ENCODE assay signal across 9 mouse cellular contexts in the genomic region with DNA sequence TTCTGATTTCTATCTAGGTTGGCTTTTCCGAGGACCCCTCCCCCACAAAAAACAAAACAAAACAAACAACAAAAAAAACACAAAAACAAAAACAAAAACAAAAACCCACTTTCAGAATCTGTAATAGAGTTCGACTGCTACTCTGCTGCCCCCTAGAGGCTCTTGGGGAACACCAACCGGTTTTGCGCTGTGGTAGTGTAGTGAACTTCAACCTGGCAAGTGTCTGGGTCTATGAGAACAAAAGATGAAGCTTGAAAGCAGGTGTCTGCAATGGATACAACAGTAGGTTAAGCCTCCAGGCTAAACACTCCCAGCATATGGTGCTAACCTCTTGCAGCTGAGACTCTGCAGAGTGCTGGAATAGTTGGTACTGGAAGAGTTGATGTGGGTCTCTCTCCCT. TPM values are rescaled to one million over a fixed set of nuclear protein-coding genes. Genes with fewer than 3 reads are reported as not detected.
A peak's percentile ranks its signal among the peaks of the same experiment; 100 is the strongest.
DNase-seq lines count a peak whose midpoint lies in the region; ATAC-seq lines count a peak whose summit lies in the region.
"Had no signal": no experiment of that assay in that cellular context is flagged by ENCODE, and none has a peak within 500 bp of the region (broad histone marks: within the 10 kb centered on the region; RNA-seq: fewer than 3 reads in every experiment).

No protein-coding gene starts in this region.

- peak; percentile 1 to 13 for DNase-seq in kidney, adult 8-10 months
- peak; percentile 24 for DNase-seq in WW6 (ENCODE audit: low read depth, low spot score)
- DNase-seq in limb, embryonic 11.5 days (ENCODE audit: low spot score) = peak; percentile 71
- peak; percentile 25 for DNase-seq in retina, postnatal 7 days (ENCODE audit: low read depth, low spot score)

- no peak overlapping the region for H3K4me2 ChIP-seq in kidney, embryonic 14.5 days (replicated peaks; ENCODE audit: low read depth, low read length)
- H3K4me2 ChIP-seq in hindbrain, embryonic 12.5 days (replicated peaks) = no peak overlapping the region
- no peak overlapping the region for H3K4me2 ChIP-seq in limb, embryonic 11.5 days (ENCODE audit: low read depth, severe bottlenecking)
- H3K4me2 ChIP-seq: limb, embryonic 12.5 days had no signal

- H3K27ac ChIP-seq in kidney, embryonic 14.5 days (ENCODE audit: low read depth, low read length) = no peak overlapping the region
- no peak overlapping the region for H3K27ac ChIP-seq in hindbrain, embryonic 12.5 days
- H3K27ac ChIP-seq in limb, embryonic 11.5 days (replicated peaks; ENCODE audit: low read depth, low read length) = no peak overlapping the region
- H3K27ac ChIP-seq: limb, embryonic 12.5 days had no signal

- no peaks in the 10 kb centered on the region for H3K4me1 ChIP-seq in kidney, embryonic 14.5 days (ENCODE audit: control insufficient read depth, insufficient read depth, low read length)
- no peaks in the 10 kb centered on the region for H3K4me1 ChIP-seq in hindbrain, embryonic 12.5 days
- H3K4me1 ChIP-seq in limb, embryonic 11.5 days (ENCODE audit: control insufficient read depth, insufficient read depth, low read length) = no peaks in the 10 kb centered on the region
- H3K4me1 ChIP-seq: limb, embryonic 12.5 days had no signal

- ATAC-seq in kidney, embryonic 14.5 days (ENCODE audit: low FRiP score, low TSS enrichment) = no peak
- 0 out of 2 replicates have a peak, but pooled peaks have one; percentile 60 for ATAC-seq in common myeloid progenitor, adult 5-6 weeks (replicated peaks; ENCODE audit: low read depth, poor library complexity, severe bottlenecking)
- ATAC-seq in hindbrain, embryonic 12.5 days (ENCODE audit: low FRiP score) = 0 out of 2 replicates have a peak, but pooled peaks have one; percentile 43
- no peak for ATAC-seq in limb, embryonic 11.5 days (ENCODE audit: insufficient number of reproducible peaks, low FRiP score, low TSS enrichment, low read depth)
- no peak for ATAC-seq in activated CD4-positive, CD25-positive, alpha-beta regulatory T cell, adult 4 months

- 0 out of 2 replicates have a peak, but pooled peaks cover 2% of the 10 kb centered on the region for H3K27me3 ChIP-seq in kidney, embryonic 14.5 days (ENCODE audit: control insufficient read depth, insufficient read depth, low read length)
- no peaks in the 10 kb centered on the region for H3K27me3 ChIP-seq in hindbrain, embryonic 12.5 days
- no peaks in the 10 kb centered on the region for H3K27me3 ChIP-seq in limb, embryonic 11.5 days (ENCODE audit: control insufficient read depth, insufficient read depth, low read length)
- H3K27me3 ChIP-seq: limb, embryonic 12.5 days had no signal

- no peak overlapping the region for H3K4me3 ChIP-seq in kidney, embryonic 14.5 days (ENCODE audit: low read length)
- no peak overlapping the region for H3K4me3 ChIP-seq in hindbrain, embryonic 12.5 days
- no peak overlapping the region for H3K4me3 ChIP-seq in limb, embryonic 11.5 days (ENCODE audit: low read depth, low read length)
- H3K4me3 ChIP-seq: limb, embryonic 12.5 days had no signal

- 4% methylated on average over 4 of the region's 4 CpGs for WGBS in kidney, embryonic 14.5 days
- 3% methylated on average over 4 of the region's 4 CpGs for WGBS in hindbrain, embryonic 12.5 days
- 4% methylated on average over 4 of the region's 4 CpGs for WGBS in limb, embryonic 11.5 days

- no peaks in the 10 kb centered on the region for H3K9me3 ChIP-seq in kidney, embryonic 14.5 days (ENCODE audit: control insufficient read depth, low read length)
- H3K9me3 ChIP-seq in hindbrain, embryonic 12.5 days (replicated peaks) = no peaks in the 10 kb centered on the region
- H3K9me3 ChIP-seq in limb, embryonic 11.5 days (ENCODE audit: control insufficient read depth, low read length) = no peaks in the 10 kb centered on the region
- H3K9me3 ChIP-seq: limb, embryonic 12.5 days had no signal

- H3K9ac ChIP-seq in kidney, embryonic 14.5 days (ENCODE audit: low read depth, low read length) = no peak overlapping the region
- H3K9ac ChIP-seq in hindbrain, embryonic 12.5 days = no peak overlapping the region
- H3K9ac ChIP-seq in limb, embryonic 11.5 days (ENCODE audit: low read length) = no peak overlapping the region
- H3K9ac ChIP-seq: limb, embryonic 12.5 days had no signal

- H3K36me3 ChIP-seq in kidney, embryonic 14.5 days (ENCODE audit: control insufficient read depth, insufficient read depth, low read length) = no peaks in the 10 kb centered on the region
- H3K36me3 ChIP-seq in hindbrain, embryonic 12.5 days = no peaks in the 10 kb centered on the region
- H3K36me3 ChIP-seq in limb, embryonic 11.5 days (ENCODE audit: control insufficient read depth, insufficient read depth, low read length) = no peaks in the 10 kb centered on the region
- H3K36me3 ChIP-seq: limb, embryonic 12.5 days had no signal

RNA-seq across cellular contexts. Expression of a gene that starts 40.2 kb away (rescaled TPM):
- 4.0 and 4.4 TPM in 2 replicates for polyA plus RNA-seq in kidney, embryonic 14.5 days (2014; fragmentation: Nextera tagmentation; extraction: Ambion mirVana)
- not detected in 2 replicates for total RNA-seq in common myeloid progenitor, adult 5-6 weeks (2017)
- polyA plus RNA-seq in hindbrain, embryonic 12.5 days (2016; fragmentation: Nextera tagmentation; extraction: Ambion mirVana) = 9.9 and 11.4 TPM in 2 replicates
- polyA plus RNA-seq in limb, embryonic 11.5 days (2014; fragmentation: Nextera tagmentation; extraction: Ambion mirVana) = 1.0 and 2.5 TPM in 2 replicates
- polyA plus RNA-seq in activated CD4-positive, CD25-positive, alpha-beta regulatory T cell, adult 4 months (2017; shearing (Covaris generic)) = under 1 TPM in 1 of 2 experiments, not detected in 1; 0.36 TPM

Comparison
In these comparisons a context has a peak if more than half of its experiments do, and no peak if none do; other contexts are left out.
1. DNase-seq: peak in every context shown above with its lines; median percentile 71 in limb, embryonic 11.5 days; 25 in retina, postnatal 7 days; 24 in WW6; 7 in kidney, adult 8-10 months.
2. ATAC-seq: peak in common myeloid progenitor, adult 5-6 weeks (single experiment) and hindbrain, embryonic 12.5 days (single experiment); none in kidney, embryonic 14.5 days (single experiment), limb, embryonic 11.5 days (single experiment) and activated CD4-positive, CD25-positive, alpha-beta regulatory T cell, adult 4 months (single experiment).